Mouse (Mus musculus): ENCODE results near the gene Map3k3.
A peak's percentile ranks its signal among the peaks of the same experiment; 100 is the strongest.
"Not testable (repeated sequence)": the region's sequence is repeated elsewhere in the genome, so short reads cannot be mapped to it uniquely, and the experiment has no call there.

The Map3k3 gene

GRCm38 (mm10) chr11:106084911-106085561 lies 623 bp downstream of the Map3k3 start:
- peak; percentile 79 for DNase-seq (ENCODE audit: low read depth)

- peak; percentile 74 for DNase-seq (ENCODE audit: low read depth)
Measured at GRCm38 (mm10) chr11:106098223-106098622, 13.8 kb downstream of the Map3k3 start.

- DNase-seq (ENCODE audit: low read depth), result no peak
Measured at GRCm38 (mm10) chr11:106102866-106103265, 18.5 kb downstream of the Map3k3 start.

- peak; percentile 41 for DNase-seq (ENCODE audit: low read depth)
Measured at GRCm38 (mm10) chr11:106106047-106106587, 21.7 kb downstream of the Map3k3 start.

- DNase-seq (ENCODE audit: low read depth), result no peak
Measured at GRCm38 (mm10) chr11:106111688-106112087, 27.3 kb downstream of the Map3k3 start.

- DNase-seq (ENCODE audit: low read depth), result peak; percentile 51
Measured at GRCm38 (mm10) chr11:106122221-106122620, 37.8 kb downstream of the Map3k3 start.

GRCm38 (mm10) chr11:106122736-106123135 lies 38.3 kb downstream of the Map3k3 start:
- DNase-seq (ENCODE audit: low read depth), result peak; percentile 92

- DNase-seq (ENCODE audit: low read depth), result no peak
Measured at GRCm38 (mm10) chr11:106124784-106125183, 40.4 kb downstream of the Map3k3 start.

GRCm38 (mm10) chr11:106125827-106126226 lies 41.4 kb downstream of the Map3k3 start:
- no peak for DNase-seq (ENCODE audit: low read depth)

GRCm38 (mm10) chr11:106126727-106127373 lies 42.4 kb downstream of the Map3k3 start:
- DNase-seq (ENCODE audit: low read depth), result not testable (repeated sequence)

GRCm38 (mm10) chr11:106129477-106129876 lies 45.1 kb downstream of the Map3k3 start:
- peak; percentile 63 for DNase-seq (ENCODE audit: low read depth)

GRCm38 (mm10) chr11:106132516-106132915 lies 48.1 kb downstream of the Map3k3 start:
- DNase-seq (ENCODE audit: low read depth), result no peak

- DNase-seq (ENCODE audit: low read depth), result peak; percentile 99
Measured at GRCm38 (mm10) chr11:106134580-106135528, 50.4 kb downstream of the Map3k3 start.

GRCm38 (mm10) chr11:106151219-106151618 lies 66.8 kb downstream of the Map3k3 start:
- no peak for DNase-seq (ENCODE audit: low read depth)

- DNase-seq (ENCODE audit: low read depth), result no peak
Measured at GRCm38 (mm10) chr11:106152132-106152531, 67.7 kb downstream of the Map3k3 start.

- no peak for DNase-seq (ENCODE audit: low read depth)
Measured at GRCm38 (mm10) chr11:106154091-106154490, 69.7 kb downstream of the Map3k3 start.

- no peak for DNase-seq (ENCODE audit: low read depth)
Measured at GRCm38 (mm10) chr11:106154770-106155169, 70.4 kb downstream of the Map3k3 start.

GRCm38 (mm10) chr11:106155761-106156160 lies 71.3 kb downstream of the Map3k3 start:
- no peak for DNase-seq (ENCODE audit: low read depth)

- DNase-seq (ENCODE audit: low read depth), result no peak
Measured at GRCm38 (mm10) chr11:106156257-106156656, 71.8 kb downstream of the Map3k3 start.

- DNase-seq (ENCODE audit: low read depth), result no peak
Measured at GRCm38 (mm10) chr11:106157154-106157553, 72.7 kb downstream of the Map3k3 start.

GRCm38 (mm10) chr11:106158081-106158929 lies 73.9 kb downstream of the Map3k3 start:
- peak; percentile 63 for DNase-seq (ENCODE audit: low read depth)

- no peak for DNase-seq (ENCODE audit: low read depth)
Measured at GRCm38 (mm10) chr11:106158930-106159215, 74.5 kb downstream of the Map3k3 start.

Data from 416B (cell line).